Mouse (Mus musculus) neutrophil, adult 59 days (primary cell): Measurements from ENCODE around the gene Mrpl36. TPM values are rescaled to one million over a fixed set of nuclear protein-coding genes. Genes with fewer than 3 reads are reported as not detected.

Source experiments
- total RNA-seq, 2 experiments: library from RNA; stranded (reverse); gene quantifications; 1 replicate in 1 of 2; 2 replicates in 1 of 2; pipeline ENCODE4 v1.2.4; 2023

Mrpl36 gene
- 10 to 100 TPM; 23.6 to 24.6 TPM for total RNA-seq

GRCm38 (mm10) chr13:73327827-73328698, at the start of gene Mrpl36, which contains the start of gene Ndufs6:
Gene Mrpl36 (plus strand): TSS chr13:73328513.
Gene Ndufs6 (minus strand): TSS chr13:73328542.

Other genes with a start within 250 kb of the Mrpl36 start
- not detected for gene Irx4, start 68.0 kb upstream of the Mrpl36 start, total RNA-seq
- gene Ndufs6, start within 50 bp of the Mrpl36 start, total RNA-seq = 10 to 100 TPM; 56.7 to 67.9 TPM
- 10 to 100 TPM; 36.7 to 49.5 TPM for gene Lpcat1, start 138.7 kb downstream of the Mrpl36 start, total RNA-seq
- gene Slc6a3, start 208.2 kb downstream of the Mrpl36 start, total RNA-seq = not detected